Mouse (Mus musculus): ENCODE data around the gene Eea1. TPM values are rescaled to one million over a fixed set of nuclear protein-coding genes. Genes with fewer than 3 reads are reported as not detected.

Eea1 gene
- polyA plus RNA-seq, 1 experiment from 2014 or later, result 19.2 TPM

DNA sequence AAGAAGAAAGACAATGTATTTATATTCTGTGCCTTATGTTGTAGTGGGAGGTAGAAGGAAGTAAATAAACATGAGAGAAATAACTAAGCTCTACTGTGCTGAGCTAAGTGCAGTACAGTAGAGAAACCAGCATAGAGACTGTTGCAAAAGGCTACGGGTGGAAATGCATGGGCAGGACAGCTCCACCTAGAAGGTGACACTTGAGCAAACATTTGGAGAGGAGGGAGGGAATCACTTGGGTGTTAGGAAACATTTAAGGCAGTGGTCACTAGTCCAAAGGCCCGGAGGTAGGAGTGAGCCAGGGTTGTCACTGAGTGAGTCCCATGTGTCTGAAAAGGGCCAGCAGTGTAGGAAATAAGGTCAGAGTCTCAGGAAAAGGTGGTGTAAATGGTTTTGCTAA lies 77.0 kb downstream of the Eea1 start:
- Histone ChIP-seq H3K9ac (replicated peaks) (no peak overlapping the region), H3K4me1 (replicated peaks) (no peaks in the 10 kb centered on the region), H3K9me3 (no peaks in the 10 kb centered on the region), H3K27ac (no peak overlapping the region), H3K4me2 (replicated peaks) (no peak overlapping the region), H3K36me3 (peaks cover 31% of the 10 kb centered on the region), H3K4me3 (replicated peaks) (no peak overlapping the region), H3K27me3 (no peaks in the 10 kb centered on the region)
- no peak for ATAC-seq
- 95% methylated on average over 2 of the region's 2 CpGs for WGBS

DNA sequence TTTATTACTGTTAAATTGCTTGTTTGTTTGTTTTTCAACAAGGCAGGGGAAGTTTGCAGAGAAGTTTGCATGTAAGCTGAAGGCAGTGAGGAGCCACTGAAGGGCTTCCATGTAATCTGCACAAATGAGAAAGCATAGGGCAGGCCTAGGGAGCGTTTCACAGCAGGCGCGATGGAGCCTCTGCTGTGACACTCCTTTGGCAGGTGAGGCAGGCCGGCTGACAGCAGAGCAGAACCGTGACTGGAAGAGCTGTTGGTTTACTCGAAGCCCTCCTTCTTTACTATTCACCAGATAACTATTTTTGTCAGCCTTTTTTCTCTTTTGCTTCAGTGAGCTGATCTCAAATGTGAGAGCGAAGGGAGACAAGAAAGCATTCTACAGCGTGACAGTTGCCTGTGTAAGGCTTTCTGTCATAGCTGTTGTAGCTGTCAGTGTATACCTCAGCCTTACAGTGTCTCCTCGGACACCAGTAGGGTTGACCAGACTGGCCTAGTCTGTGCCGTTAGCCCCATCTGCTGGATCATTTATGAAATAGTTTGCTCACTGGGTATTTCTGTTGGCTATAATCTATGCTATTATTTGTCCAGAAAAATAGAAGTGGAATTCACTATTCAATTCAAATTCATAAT lies 93.0 kb downstream of the Eea1 start:
- H3K9me3 ChIP-seq, result no peaks in the 10 kb centered on the region
- H3K36me3 ChIP-seq, result peaks cover 9% of the 10 kb centered on the region; the same call in 1 of the 2 replicates
- H3K4me3 ChIP-seq (replicated peaks), result no peak overlapping the region
- H3K27ac ChIP-seq, result no peak overlapping the region
- H3K4me1 ChIP-seq (replicated peaks), result no peaks in the 10 kb centered on the region
- H3K27me3 ChIP-seq, result no peaks in the 10 kb centered on the region
- peak; percentile 94 for ATAC-seq
- H3K4me2 ChIP-seq (replicated peaks), result no peak overlapping the region
- WGBS, result 41% methylated on average over 10 of the region's 10 CpGs
- H3K9ac ChIP-seq (replicated peaks), result no peak overlapping the region

DNA sequence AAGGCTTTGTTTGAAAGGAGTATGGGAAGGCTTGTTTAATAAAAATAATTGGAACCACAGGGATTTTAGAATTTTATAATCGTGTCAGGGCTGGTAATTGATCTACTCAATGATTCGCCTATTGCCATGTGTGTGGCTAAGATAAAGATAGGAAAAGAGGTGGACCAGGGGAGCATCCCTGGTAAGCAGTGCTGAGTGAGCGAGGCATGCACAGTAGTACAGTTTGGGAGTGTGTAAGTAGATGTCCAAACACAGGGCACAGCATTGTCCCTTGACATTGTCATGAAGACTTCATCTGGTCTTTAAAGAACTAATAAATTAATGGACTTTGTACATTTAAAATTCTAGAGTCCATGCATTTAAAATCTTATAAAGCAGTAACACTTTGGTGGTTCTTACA lies 93.7 kb downstream of the Eea1 start:
- Histone ChIP-seq H3K9ac (replicated peaks) (no peak overlapping the region), H3K4me2 (replicated peaks) (no peak overlapping the region), H3K27ac (no peak overlapping the region), H3K9me3 (no peaks in the 10 kb centered on the region), H3K4me1 (replicated peaks) (no peaks in the 10 kb centered on the region), H3K36me3 (peaks cover 15% of the 10 kb centered on the region), H3K27me3 (no peaks in the 10 kb centered on the region), H3K4me3 (replicated peaks) (no peak overlapping the region)
- ATAC-seq, result 0 out of 2 replicates have a peak, but pooled peaks have one; percentile 53
- WGBS, result 79% methylated on average over 3 of the region's 3 CpGs

DNA sequence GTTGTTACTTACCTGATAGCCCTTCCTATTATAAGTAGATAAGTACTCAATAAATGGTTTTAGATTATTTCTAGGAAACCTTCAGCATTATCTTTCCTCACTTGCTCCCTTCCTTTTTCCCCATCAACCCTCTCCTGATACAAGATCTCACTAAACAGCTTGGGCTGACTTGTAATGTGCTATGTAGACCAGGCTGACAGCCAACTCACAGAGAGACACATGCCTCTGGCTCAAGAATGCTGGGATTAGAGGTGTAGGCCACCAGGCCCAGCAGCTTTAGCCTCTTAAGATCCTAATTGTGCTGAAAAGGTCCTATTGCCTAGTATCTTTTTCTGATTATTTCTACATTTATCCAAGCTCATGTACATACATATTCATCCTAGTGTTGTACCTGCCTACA lies 95.5 kb downstream of the Eea1 start:
- Histone ChIP-seq H3K9ac (replicated peaks) (no peak overlapping the region), H3K27ac (no peak overlapping the region), H3K4me3 (replicated peaks) (no peak overlapping the region), H3K4me2 (replicated peaks) (no peak overlapping the region), H3K36me3 (peaks cover 27% of the 10 kb centered on the region), H3K4me1 (replicated peaks) (no peaks in the 10 kb centered on the region), H3K9me3 (no peaks in the 10 kb centered on the region), H3K27me3 (no peaks in the 10 kb centered on the region)
- no peak for ATAC-seq

DNA sequence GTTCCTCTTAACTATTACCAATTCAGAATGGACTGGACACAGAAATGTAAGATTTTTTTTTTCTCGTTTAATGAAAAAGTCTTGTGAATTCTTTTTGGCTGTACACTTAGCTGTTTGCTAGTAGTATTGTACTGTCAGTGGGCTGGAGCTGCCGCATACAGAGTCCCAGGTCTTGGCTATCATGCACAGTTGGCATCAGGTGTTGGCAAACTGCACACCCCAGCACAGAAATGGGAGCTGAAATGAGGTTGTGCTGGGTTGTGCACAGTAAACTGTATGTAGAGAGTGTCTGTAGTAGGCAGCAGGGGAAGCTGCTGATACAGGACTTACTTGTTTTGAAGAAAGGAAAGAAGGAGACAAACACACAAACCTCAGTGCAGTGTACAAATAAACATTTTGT lies 103.8 kb downstream of the Eea1 start:
- no peak for ATAC-seq
- H3K9ac ChIP-seq (replicated peaks), result no peak overlapping the region
- peaks cover 25% of the 10 kb centered on the region for H3K36me3 ChIP-seq
- H3K4me2 ChIP-seq (replicated peaks), result no peak overlapping the region
- no peak overlapping the region for H3K4me3 ChIP-seq (replicated peaks)
- no peaks in the 10 kb centered on the region for H3K9me3 ChIP-seq
- H3K4me1 ChIP-seq (replicated peaks), result peaks cover 3% of the 10 kb centered on the region; the same call in 1 of the 2 replicates
- H3K27me3 ChIP-seq, result no peaks in the 10 kb centered on the region
- H3K27ac ChIP-seq, result no peak overlapping the region
- 94% methylated on average over 2 of the region's 2 CpGs for WGBS

DNA sequence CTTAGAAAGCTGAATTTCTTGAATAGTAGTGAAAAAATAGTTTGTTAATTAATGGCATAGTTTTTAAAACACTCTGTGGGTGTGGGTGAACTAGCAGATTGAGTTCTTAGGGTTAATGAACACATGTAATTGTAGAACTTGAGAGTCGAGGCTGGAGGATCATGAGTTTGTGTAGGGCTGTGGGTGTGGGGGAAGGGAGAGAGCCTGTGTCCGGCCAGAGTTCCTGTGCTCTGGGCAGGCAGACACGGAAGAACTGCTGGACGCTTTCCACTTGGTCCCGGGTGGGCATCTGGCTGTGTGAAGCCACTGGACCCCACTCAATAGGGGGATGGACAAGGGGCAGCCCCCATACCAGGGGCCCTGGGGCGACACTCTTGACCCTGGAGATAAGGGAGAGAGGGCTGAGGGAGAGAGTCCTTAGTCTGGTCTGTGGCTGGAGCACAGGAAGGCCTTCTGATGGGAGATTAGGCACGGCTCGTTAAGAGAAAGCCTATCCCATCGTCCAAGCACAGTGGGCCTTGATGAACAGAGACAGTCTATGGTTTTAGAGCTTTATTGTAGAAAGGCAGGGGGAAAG lies 107.6 kb downstream of the Eea1 start:
- Histone ChIP-seq H3K27ac (no peak overlapping the region), H3K4me1 (replicated peaks) (peaks cover 3% of the 10 kb centered on the region; the same call in 1 of the 2 replicates), H3K27me3 (no peaks in the 10 kb centered on the region), H3K36me3 (peaks cover 2% of the 10 kb centered on the region; the same call in 1 of the 2 replicates), H3K4me2 (replicated peaks) (no peak overlapping the region), H3K9me3 (no peaks in the 10 kb centered on the region), H3K9ac (replicated peaks) (no peak overlapping the region), H3K4me3 (replicated peaks) (no peak overlapping the region)
- ATAC-seq, result no peak
- WGBS, result 30% methylated on average over 9 of the region's 9 CpGs

DNA sequence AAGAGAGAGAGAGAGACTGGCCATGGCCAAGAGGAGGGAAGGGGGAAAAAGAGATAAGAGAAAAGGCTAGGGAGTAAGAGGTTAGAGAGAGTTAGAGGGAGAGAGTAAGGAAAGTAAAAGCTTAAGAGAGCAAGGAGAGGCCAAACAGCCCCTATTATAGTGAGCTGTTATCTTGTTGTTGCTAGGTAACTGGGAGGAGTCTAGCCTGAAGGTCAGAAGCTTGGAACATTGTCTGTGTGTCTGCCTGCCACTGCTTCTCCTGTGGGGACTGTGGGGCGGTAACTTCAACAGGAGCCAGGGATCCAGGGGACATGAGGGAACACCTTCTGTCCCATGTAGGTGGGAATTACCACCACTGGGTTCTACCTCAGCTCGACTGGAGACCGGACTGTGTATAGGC lies 108.1 kb downstream of the Eea1 start:
- no peaks in the 10 kb centered on the region for H3K36me3 ChIP-seq
- peaks cover 3% of the 10 kb centered on the region; the same call in 1 of the 2 replicates for H3K4me1 ChIP-seq (replicated peaks)
- no peak overlapping the region for H3K4me3 ChIP-seq (replicated peaks)
- H3K9ac ChIP-seq (replicated peaks), result no peak overlapping the region
- no peak overlapping the region for H3K4me2 ChIP-seq (replicated peaks)
- no peaks in the 10 kb centered on the region for H3K27me3 ChIP-seq
- ATAC-seq, result no peak
- no peaks in the 10 kb centered on the region for H3K9me3 ChIP-seq
- H3K27ac ChIP-seq, result no peak overlapping the region
- WGBS, result 78% methylated on average over 3 of the region's 3 CpGs

DNA sequence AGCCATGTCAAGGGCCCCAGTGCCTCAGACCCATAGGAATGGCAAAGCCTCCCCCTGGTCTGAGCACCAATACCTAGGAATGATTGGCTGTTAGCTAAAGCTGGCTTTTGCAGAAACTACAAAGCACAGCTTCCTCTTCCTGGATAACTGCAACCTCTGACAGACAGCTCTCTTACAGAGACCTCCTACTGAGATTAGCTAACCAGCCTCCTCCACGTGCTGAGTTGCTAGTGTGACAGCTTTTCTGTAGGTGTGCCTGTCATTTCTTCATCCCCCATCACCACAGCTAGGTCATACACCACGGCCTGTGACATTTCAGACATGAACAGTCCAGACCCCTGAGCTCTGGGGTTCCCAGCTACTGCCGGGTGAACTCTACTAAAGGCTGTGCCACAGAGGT lies 126.9 kb downstream of the Eea1 start:
- no peak for ATAC-seq
- no peaks in the 10 kb centered on the region for H3K9me3 ChIP-seq
- no peaks in the 10 kb centered on the region for H3K36me3 ChIP-seq
- H3K27ac ChIP-seq, result no peak overlapping the region
- WGBS, result 51% methylated on average over 3 of the region's 3 CpGs
- no peaks in the 10 kb centered on the region for H3K27me3 ChIP-seq
- H3K4me3 ChIP-seq (replicated peaks), result no peak overlapping the region
- H3K9ac ChIP-seq (replicated peaks), result no peak overlapping the region
- H3K4me2 ChIP-seq (replicated peaks), result no peak overlapping the region
- H3K4me1 ChIP-seq (replicated peaks), result no peaks in the 10 kb centered on the region

DNA sequence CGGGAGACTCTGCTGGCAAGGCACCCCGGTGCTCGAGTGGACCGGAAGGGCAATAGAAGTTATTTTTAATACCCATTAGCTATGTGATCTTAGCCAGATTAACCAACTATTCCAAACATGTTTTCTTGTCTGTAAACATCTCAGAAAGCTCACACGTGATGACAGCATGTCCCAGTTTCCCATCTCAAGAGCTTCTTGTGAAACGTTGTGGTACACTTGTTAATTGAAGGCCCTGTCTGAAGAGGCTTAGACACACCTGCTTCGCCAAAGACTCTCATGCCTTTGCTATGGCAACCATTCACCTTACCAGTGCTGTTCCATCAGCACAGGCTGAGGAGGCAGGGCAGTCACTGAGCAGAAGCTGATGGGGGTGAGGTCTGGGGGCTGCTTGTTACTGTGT lies 133.9 kb downstream of the Eea1 start:
- H3K4me3 ChIP-seq (replicated peaks), result no peak overlapping the region
- 90% methylated on average over 7 of the region's 7 CpGs for WGBS
- no peak overlapping the region for H3K27ac ChIP-seq
- no peak overlapping the region for H3K9ac ChIP-seq (replicated peaks)
- H3K4me1 ChIP-seq (replicated peaks), result peaks cover 7% of the 10 kb centered on the region
- H3K27me3 ChIP-seq, result no peaks in the 10 kb centered on the region
- ATAC-seq, result no peak
- H3K9me3 ChIP-seq, result no peaks in the 10 kb centered on the region
- no peak overlapping the region for H3K4me2 ChIP-seq (replicated peaks)
- H3K36me3 ChIP-seq, result no peaks in the 10 kb centered on the region

DNA sequence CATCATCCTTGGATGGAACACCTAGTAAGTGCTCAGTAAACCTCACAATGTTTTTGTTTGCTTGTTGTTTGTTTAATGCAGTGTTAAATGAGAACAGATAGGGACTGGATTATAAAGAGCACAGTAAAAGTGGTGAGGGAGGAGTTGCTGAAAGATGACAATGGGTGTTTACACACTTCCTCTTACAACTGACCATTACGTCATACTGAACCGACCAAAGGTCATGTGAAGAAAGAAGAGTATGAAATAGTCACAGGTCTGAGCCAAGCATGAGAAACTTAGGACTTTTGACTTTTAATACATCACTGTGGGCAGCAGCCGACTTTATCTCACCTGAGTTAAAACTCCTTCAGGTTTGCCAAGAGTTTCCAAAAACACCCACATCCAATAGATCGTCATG lies 135.0 kb downstream of the Eea1 start:
- Histone ChIP-seq H3K4me2 (replicated peaks) (no peak overlapping the region), H3K4me1 (replicated peaks) (peaks cover 7% of the 10 kb centered on the region), H3K9me3 (no peaks in the 10 kb centered on the region), H3K27ac (no peak overlapping the region), H3K9ac (replicated peaks) (no peak overlapping the region), H3K4me3 (replicated peaks) (no peak overlapping the region), H3K27me3 (no peaks in the 10 kb centered on the region), H3K36me3 (no peaks in the 10 kb centered on the region)
- no peak for ATAC-seq
- 76% methylated on average over 4 of the region's 4 CpGs for WGBS

DNA sequence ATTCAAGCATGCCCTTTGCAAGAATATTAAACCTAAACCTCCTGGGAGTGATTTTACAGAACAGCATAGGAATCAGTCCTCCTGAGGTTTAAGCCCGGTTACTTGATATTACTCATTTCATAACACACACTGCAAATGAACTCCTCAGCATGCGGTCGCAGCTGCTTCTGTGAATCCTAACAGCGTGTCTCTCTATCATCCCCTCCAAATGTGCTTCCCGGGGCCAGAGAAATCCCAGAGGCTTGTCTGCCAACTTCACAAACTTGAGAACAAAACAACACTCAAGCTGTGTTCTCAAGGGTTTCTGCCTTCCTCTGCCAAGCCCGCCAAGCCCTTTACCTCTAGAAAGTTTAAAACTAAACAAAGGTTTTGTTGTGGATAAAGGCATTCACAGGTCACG lies 135.4 kb downstream of the Eea1 start:
- 25% methylated on average over 7 of the region's 7 CpGs for WGBS
- Histone ChIP-seq H3K36me3 (no peaks in the 10 kb centered on the region), H3K27ac (no peak overlapping the region), H3K9ac (replicated peaks) (no peak overlapping the region), H3K27me3 (no peaks in the 10 kb centered on the region), H3K9me3 (no peaks in the 10 kb centered on the region), H3K4me1 (replicated peaks) (peaks cover 7% of the 10 kb centered on the region), H3K4me3 (replicated peaks) (no peak overlapping the region), H3K4me2 (replicated peaks) (no peak overlapping the region)
- no peak for ATAC-seq

DNA sequence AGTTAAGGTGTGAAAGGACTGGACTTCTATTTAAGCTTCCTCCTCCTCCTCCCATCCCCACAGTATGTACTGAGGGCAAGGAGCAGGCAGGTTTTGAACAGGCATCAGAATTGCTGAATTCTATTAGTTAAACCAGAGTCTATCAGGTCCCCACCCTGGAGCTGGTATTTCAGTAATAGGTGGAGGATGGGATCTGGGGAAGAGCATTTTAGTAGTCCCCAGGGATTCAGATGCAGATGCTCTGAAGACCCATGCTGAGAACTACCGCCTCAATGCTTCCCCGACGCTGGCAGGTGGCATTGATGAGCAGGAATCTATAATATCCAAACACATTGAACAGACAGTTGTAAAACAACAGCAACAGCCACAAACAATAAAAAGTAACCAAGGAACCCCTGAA lies 136.0 kb downstream of the Eea1 start:
- WGBS, result 51% methylated on average over 3 of the region's 3 CpGs
- H3K9ac ChIP-seq (replicated peaks), result no peak overlapping the region
- no peak overlapping the region for H3K27ac ChIP-seq
- H3K9me3 ChIP-seq, result no peaks in the 10 kb centered on the region
- no peaks in the 10 kb centered on the region for H3K36me3 ChIP-seq
- no peak overlapping the region for H3K4me2 ChIP-seq (replicated peaks)
- ATAC-seq, result no peak
- H3K27me3 ChIP-seq, result no peaks in the 10 kb centered on the region
- peaks cover 7% of the 10 kb centered on the region for H3K4me1 ChIP-seq (replicated peaks)
- no peak overlapping the region for H3K4me3 ChIP-seq (replicated peaks)

Measured in midbrain, embryonic 13.5 days (tissue).